Mouse (Mus musculus): ENCODE results near the gene Lgals1. TPM values are rescaled to one million over a fixed set of nuclear protein-coding genes. Genes with fewer than 3 reads are reported as not detected.

Gene Lgals1
- polyA plus RNA-seq, 1 experiment from 2014 or later = 673 TPM

GRCm38 (mm10) chr15:78948152-78948725 lies 21.7 kb downstream of the Lgals1 start:
- H3K4me1 ChIP-seq (ENCODE audit: insufficient read depth, low read length) = peaks cover 13% of the 10 kb centered on the region
- no peaks in the 10 kb centered on the region; the same call in 1 of the 2 replicates for H3K27me3 ChIP-seq (ENCODE audit: insufficient read depth, low read length)
- H3K36me3 ChIP-seq (ENCODE audit: insufficient read depth, low read length) = 0 out of 2 replicates have a peak, but pooled peaks cover 5% of the 10 kb centered on the region
- H3K27ac ChIP-seq (ENCODE audit: low read length) = peak overlapping the region; percentile 41; the same call in 1 of the 2 replicates
- H3K4me2 ChIP-seq (replicated peaks; ENCODE audit: low read depth, low read length) = peak overlapping the region; percentile 79
- H3K4me3 ChIP-seq (ENCODE audit: low read length) = peak overlapping the region; percentile 54
- H3K9me3 ChIP-seq (ENCODE audit: low read length) = no peaks in the 10 kb centered on the region
- peak overlapping the region; percentile 68 for H3K9ac ChIP-seq (replicated peaks; ENCODE audit: low read length)
- WGBS = 6% methylated on average over 11 of the region's 11 CpGs
- no peak for ATAC-seq (ENCODE audit: low FRiP score, low TSS enrichment)

- no peak for ATAC-seq (ENCODE audit: low FRiP score, low TSS enrichment)
- Histone ChIP-seq H3K27ac (ENCODE audit: low read length) (no peak overlapping the region), H3K4me3 (ENCODE audit: low read length) (no peak overlapping the region), H3K9ac (replicated peaks; ENCODE audit: low read length) (no peak overlapping the region), H3K9me3 (ENCODE audit: low read length) (no peaks in the 10 kb centered on the region), H3K4me1 (ENCODE audit: insufficient read depth, low read length) (peaks cover 13% of the 10 kb centered on the region), H3K27me3 (ENCODE audit: insufficient read depth, low read length) (no peaks in the 10 kb centered on the region; the same call in 1 of the 2 replicates), H3K36me3 (ENCODE audit: insufficient read depth, low read length) (0 out of 2 replicates have a peak, but pooled peaks cover 5% of the 10 kb centered on the region), H3K4me2 (replicated peaks; ENCODE audit: low read depth, low read length) (peak overlapping the region; percentile 9; the same call in 1 of the 2 replicates)
- 95% methylated on average over 3 of the region's 3 CpGs for WGBS
Measured at GRCm38 (mm10) chr15:78948883-78949282, 22.4 kb downstream of the Lgals1 start.

GRCm38 (mm10) chr15:78955663-78956062 lies 29.1 kb downstream of the Lgals1 start:
- Histone ChIP-seq H3K4me3 (ENCODE audit: low read length) (no peak overlapping the region), H3K4me2 (replicated peaks; ENCODE audit: low read depth, low read length) (no peak overlapping the region), H3K9ac (replicated peaks; ENCODE audit: low read length) (no peak overlapping the region), H3K4me1 (ENCODE audit: insufficient read depth, low read length) (peaks cover 12% of the 10 kb centered on the region), H3K36me3 (ENCODE audit: insufficient read depth, low read length) (0 out of 2 replicates have a peak, but pooled peaks cover 12% of the 10 kb centered on the region), H3K27ac (ENCODE audit: low read length) (no peak overlapping the region), H3K9me3 (ENCODE audit: low read length) (no peaks in the 10 kb centered on the region), H3K27me3 (ENCODE audit: insufficient read depth, low read length) (no peaks in the 10 kb centered on the region)
- no peak for ATAC-seq (ENCODE audit: low FRiP score, low TSS enrichment)
- WGBS = 70% methylated on average over 3 of the region's 3 CpGs

- Histone ChIP-seq H3K27me3 (ENCODE audit: insufficient read depth, low read length) (no peaks in the 10 kb centered on the region), H3K4me3 (ENCODE audit: low read length) (no peak overlapping the region), H3K27ac (ENCODE audit: low read length) (peak overlapping the region; percentile 69; the same call in 1 of the 2 replicates), H3K9me3 (ENCODE audit: low read length) (no peaks in the 10 kb centered on the region), H3K9ac (replicated peaks; ENCODE audit: low read length) (no peak overlapping the region), H3K4me2 (replicated peaks; ENCODE audit: low read depth, low read length) (no peak overlapping the region), H3K4me1 (ENCODE audit: insufficient read depth, low read length) (peaks cover 12% of the 10 kb centered on the region), H3K36me3 (ENCODE audit: insufficient read depth, low read length) (0 out of 2 replicates have a peak, but pooled peaks cover 13% of the 10 kb centered on the region)
- no peak for ATAC-seq (ENCODE audit: low FRiP score, low TSS enrichment)
- WGBS = 73% methylated on average over 4 of the region's 4 CpGs
Measured at GRCm38 (mm10) chr15:78956351-78956750, 29.8 kb downstream of the Lgals1 start.

- H3K4me2 ChIP-seq (replicated peaks; ENCODE audit: low read depth, low read length) = peak overlapping the region; percentile 42
- H3K27ac ChIP-seq (ENCODE audit: low read length) = peak overlapping the region; percentile 69
- 29% methylated on average over 15 of the region's 15 CpGs for WGBS
Measured at GRCm38 (mm10) chr15:78957021-78957420, 30.5 kb downstream of the Lgals1 start.

GRCm38 (mm10) chr15:78959537-78959936 lies 33.0 kb downstream of the Lgals1 start:
- Histone ChIP-seq H3K36me3 (ENCODE audit: insufficient read depth, low read length) (0 out of 2 replicates have a peak, but pooled peaks cover 8% of the 10 kb centered on the region), H3K4me2 (replicated peaks; ENCODE audit: low read depth, low read length) (no peak overlapping the region), H3K9me3 (ENCODE audit: low read length) (no peaks in the 10 kb centered on the region), H3K9ac (replicated peaks; ENCODE audit: low read length) (no peak overlapping the region), H3K4me1 (ENCODE audit: insufficient read depth, low read length) (peaks cover 12% of the 10 kb centered on the region), H3K27me3 (ENCODE audit: insufficient read depth, low read length) (no peaks in the 10 kb centered on the region), H3K4me3 (ENCODE audit: low read length) (no peak overlapping the region), H3K27ac (ENCODE audit: low read length) (no peak overlapping the region)
- ATAC-seq (ENCODE audit: low FRiP score, low TSS enrichment) = no peak
- 84% methylated on average over 11 of the region's 11 CpGs for WGBS

More at GRCm38 (mm10) chr15:78957021-78957420, 30.5 kb downstream of the Lgals1 start:
- peak; percentile 31 for ATAC-seq (ENCODE audit: low FRiP score, low TSS enrichment)
- H3K4me1 ChIP-seq (ENCODE audit: insufficient read depth, low read length) = peaks cover 12% of the 10 kb centered on the region
- H3K9ac ChIP-seq (replicated peaks; ENCODE audit: low read length) = peak overlapping the region; percentile 61
- 0 out of 2 replicates have a peak, but pooled peaks cover 8% of the 10 kb centered on the region for H3K36me3 ChIP-seq (ENCODE audit: insufficient read depth, low read length)
- no peaks in the 10 kb centered on the region for H3K9me3 ChIP-seq (ENCODE audit: low read length)
- no peak overlapping the region for H3K4me3 ChIP-seq (ENCODE audit: low read length)
- no peaks in the 10 kb centered on the region for H3K27me3 ChIP-seq (ENCODE audit: insufficient read depth, low read length)

GRCm38 (mm10) chr15:78960088-78960487 lies 33.6 kb downstream of the Lgals1 start:
- no peak for ATAC-seq (ENCODE audit: low FRiP score, low TSS enrichment)

GRCm38 (mm10) chr15:78962885-78963284 lies 36.4 kb downstream of the Lgals1 start:
- Histone ChIP-seq H3K36me3 (ENCODE audit: insufficient read depth, low read length) (0 out of 2 replicates have a peak, but pooled peaks cover 10% of the 10 kb centered on the region), H3K4me1 (ENCODE audit: insufficient read depth, low read length) (no peaks in the 10 kb centered on the region; the same call in 1 of the 2 replicates), H3K4me2 (replicated peaks; ENCODE audit: low read depth, low read length) (no peak overlapping the region), H3K4me3 (ENCODE audit: low read length) (no peak overlapping the region), H3K27ac (ENCODE audit: low read length) (no peak overlapping the region), H3K9ac (replicated peaks; ENCODE audit: low read length) (no peak overlapping the region), H3K9me3 (ENCODE audit: low read length) (no peaks in the 10 kb centered on the region), H3K27me3 (ENCODE audit: insufficient read depth, low read length) (no peaks in the 10 kb centered on the region)
- ATAC-seq (ENCODE audit: low FRiP score, low TSS enrichment) = peak; percentile 74
- 29% methylated on average over 2 of the region's 2 CpGs for WGBS

More at GRCm38 (mm10) chr15:78960088-78960487, 33.6 kb downstream of the Lgals1 start:
- Histone ChIP-seq H3K27me3 (ENCODE audit: insufficient read depth, low read length) (no peaks in the 10 kb centered on the region), H3K4me1 (ENCODE audit: insufficient read depth, low read length) (peaks cover 12% of the 10 kb centered on the region), H3K4me3 (ENCODE audit: low read length) (no peak overlapping the region), H3K4me2 (replicated peaks; ENCODE audit: low read depth, low read length) (no peak overlapping the region), H3K9ac (replicated peaks; ENCODE audit: low read length) (no peak overlapping the region), H3K9me3 (ENCODE audit: low read length) (no peaks in the 10 kb centered on the region), H3K36me3 (ENCODE audit: insufficient read depth, low read length) (0 out of 2 replicates have a peak, but pooled peaks cover 8% of the 10 kb centered on the region), H3K27ac (ENCODE audit: low read length) (no peak overlapping the region)
- WGBS = 80% methylated on average over 4 of the region's 4 CpGs

GRCm38 (mm10) chr15:78971626-78972025 lies 45.1 kb downstream of the Lgals1 start:
- no peaks in the 10 kb centered on the region for H3K4me1 ChIP-seq (ENCODE audit: insufficient read depth, low read length)
- H3K9me3 ChIP-seq (ENCODE audit: low read length) = no peaks in the 10 kb centered on the region
- no peak overlapping the region for H3K27ac ChIP-seq (ENCODE audit: low read length)
- 77% methylated on average over 6 of the region's 6 CpGs for WGBS
- H3K4me2 ChIP-seq (replicated peaks; ENCODE audit: low read depth, low read length) = no peak overlapping the region
- H3K9ac ChIP-seq (replicated peaks; ENCODE audit: low read length) = no peak overlapping the region
- H3K36me3 ChIP-seq (ENCODE audit: insufficient read depth, low read length) = no peaks in the 10 kb centered on the region
- no peak for ATAC-seq (ENCODE audit: low FRiP score, low TSS enrichment)
- H3K27me3 ChIP-seq (ENCODE audit: insufficient read depth, low read length) = no peaks in the 10 kb centered on the region
- no peak overlapping the region for H3K4me3 ChIP-seq (ENCODE audit: low read length)

- H3K27ac ChIP-seq (ENCODE audit: low read length) = no peak overlapping the region
- 68% methylated on average over 7 of the region's 7 CpGs for WGBS
Measured at GRCm38 (mm10) chr15:78973950-78974349, 47.4 kb downstream of the Lgals1 start.

More at GRCm38 (mm10) chr15:78973950-78974349, 47.4 kb downstream of the Lgals1 start:
- Histone ChIP-seq H3K4me1 (ENCODE audit: insufficient read depth, low read length) (peaks cover 6% of the 10 kb centered on the region), H3K27me3 (ENCODE audit: insufficient read depth, low read length) (no peaks in the 10 kb centered on the region), H3K4me2 (replicated peaks; ENCODE audit: low read depth, low read length) (no peak overlapping the region), H3K9ac (replicated peaks; ENCODE audit: low read length) (no peak overlapping the region), H3K36me3 (ENCODE audit: insufficient read depth, low read length) (no peaks in the 10 kb centered on the region), H3K9me3 (ENCODE audit: low read length) (no peaks in the 10 kb centered on the region), H3K4me3 (ENCODE audit: low read length) (no peak overlapping the region)
- 0 out of 2 replicates have a peak, but pooled peaks have one; percentile 43 for ATAC-seq (ENCODE audit: low FRiP score, low TSS enrichment)

Data from kidney, embryonic 16.5 days (tissue).